Mouse (Mus musculus) gastrocnemius, postnatal 10 days (tissue): ENCODE measurements around the gene Naa15. TPM values are rescaled to one million over a fixed set of nuclear protein-coding genes. Genes with fewer than 3 reads are reported as not detected.
"Not testable (repeated sequence)": the region's sequence is repeated elsewhere in the genome, so short reads cannot be mapped to it uniquely, and the experiment has no call there.

ENCODE experiments used
- DNase-seq: peaks from one replicate; pipeline ENCODE4 v3.0.0; 2021; ENCODE audit warnings: mixed read lengths
- total RNA-seq, 2 experiments: library from RNA; stranded (reverse); gene quantifications; 2 replicates each; pipeline ENCODE4 v1.2.3; 2021

Gene Naa15
- total RNA-seq, 2 experiments from 2014 or later = 48.1 to 52.6 TPM

GRCm38 (mm10) chr3:51393651-51394050 lies 21.3 kb upstream of the Naa15 start:
- no peak for DNase-seq

DNA sequence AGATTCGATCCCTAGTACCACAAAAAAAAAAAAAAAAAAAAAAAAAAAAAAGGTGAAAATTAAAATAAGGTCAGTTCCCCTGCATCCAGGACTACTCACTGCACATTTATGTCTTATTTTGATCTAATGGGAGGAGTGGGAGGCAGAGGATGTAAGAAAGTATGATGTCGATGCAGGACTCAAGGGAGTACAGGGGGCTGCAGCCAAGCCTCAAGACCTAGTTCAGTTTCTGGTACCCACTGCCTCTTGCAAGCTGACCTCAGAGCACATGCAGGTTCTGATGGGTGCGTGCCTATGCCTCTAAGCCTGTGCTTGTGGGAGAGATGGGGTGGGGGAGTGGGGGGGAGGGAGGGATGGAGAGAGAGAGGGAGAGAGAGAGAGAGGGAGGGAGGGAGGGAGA lies 20.1 kb upstream of the Naa15 start:
- DNase-seq = no peak

DNA sequence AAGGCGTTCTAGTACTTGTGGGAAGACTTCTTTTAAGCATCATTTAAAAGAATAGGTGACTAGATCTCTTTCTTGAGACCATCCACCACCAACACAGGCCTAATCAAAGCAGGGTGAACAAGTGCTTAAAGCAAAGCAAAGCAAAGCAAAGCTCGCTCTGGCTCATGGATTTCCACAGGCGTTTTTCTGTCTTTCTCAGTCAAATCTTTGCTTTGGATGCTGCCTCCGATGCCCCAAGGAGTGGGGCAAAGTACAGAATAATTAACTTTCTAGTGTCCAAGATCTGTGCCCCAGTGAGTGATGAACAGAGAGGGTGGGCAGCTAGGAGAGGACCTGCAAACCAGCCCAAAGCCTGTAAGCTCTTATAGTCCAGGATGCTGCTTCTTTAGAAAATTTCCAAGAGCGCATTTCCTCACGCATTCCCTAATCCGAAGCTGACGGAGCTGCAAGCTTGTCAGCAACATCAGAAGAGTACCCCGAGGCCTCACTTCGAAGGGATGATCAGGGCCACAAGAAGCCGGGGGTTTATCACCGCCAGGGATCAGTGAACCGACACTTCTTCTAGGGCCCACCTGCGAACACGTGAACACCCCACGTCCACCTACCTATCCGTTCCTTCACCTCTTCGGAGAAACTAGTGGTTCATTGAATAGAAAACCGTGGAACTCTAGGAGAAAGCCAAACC lies 19.3 kb upstream of the Naa15 start:
- DNase-seq = no peak

- peak; percentile 74 for DNase-seq
Observed at GRCm38 (mm10) chr3:51396219-51397068, 18.5 kb upstream of the Naa15 start, which contains the start of gene Mgarp. Gene Mgarp (minus strand): TSS chr3:51396738.

DNA sequence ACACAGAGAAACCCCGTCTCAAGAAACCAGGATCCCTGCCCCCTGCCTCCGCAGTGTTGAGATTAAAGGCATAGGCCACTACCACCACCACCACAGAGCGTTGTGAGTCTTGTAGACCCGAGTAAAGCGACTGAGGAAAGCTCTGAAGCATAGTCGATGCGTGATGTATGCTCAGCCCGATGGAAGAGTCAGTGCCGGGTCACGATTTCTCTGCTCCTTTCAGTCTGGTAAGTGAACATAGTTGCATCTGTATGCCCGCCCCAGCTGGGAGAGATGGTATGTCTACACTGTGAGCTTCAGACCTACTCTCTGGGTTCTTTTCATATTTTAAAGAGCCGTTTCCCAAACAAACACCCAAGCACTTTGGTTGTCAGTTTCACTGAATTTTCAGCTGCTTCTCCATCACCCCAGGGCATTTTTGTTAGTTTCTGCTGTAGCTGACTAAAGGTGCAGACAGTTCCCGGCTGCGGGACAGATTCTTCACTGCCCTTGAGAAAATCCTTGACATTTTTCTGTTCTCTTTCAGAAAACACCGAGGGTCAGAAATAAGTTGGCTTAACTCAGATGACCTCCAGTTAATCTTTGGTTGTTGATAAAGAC lies 17.1 kb upstream of the Naa15 start:
- no peak for DNase-seq

DNA sequence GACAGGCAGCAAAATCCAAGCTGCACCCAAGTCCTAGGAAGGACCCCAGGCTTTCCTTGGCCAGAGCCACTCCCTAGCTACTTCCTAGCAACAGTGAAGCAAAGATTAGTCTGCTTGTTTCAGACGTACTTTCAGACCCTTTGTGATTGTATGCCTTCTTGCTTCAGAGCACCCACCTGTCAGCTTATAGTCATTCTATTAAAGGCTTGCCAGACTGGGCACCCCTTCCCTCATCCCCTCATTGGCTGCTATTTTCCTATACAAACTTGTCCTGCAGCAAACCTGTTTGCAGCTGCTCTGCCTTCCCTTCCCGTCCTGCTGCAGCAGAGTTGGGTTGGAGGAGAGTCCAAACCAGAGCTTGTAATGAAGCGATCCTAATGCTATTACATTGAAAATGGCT lies 16.3 kb upstream of the Naa15 start:
- no peak for DNase-seq

DNA sequence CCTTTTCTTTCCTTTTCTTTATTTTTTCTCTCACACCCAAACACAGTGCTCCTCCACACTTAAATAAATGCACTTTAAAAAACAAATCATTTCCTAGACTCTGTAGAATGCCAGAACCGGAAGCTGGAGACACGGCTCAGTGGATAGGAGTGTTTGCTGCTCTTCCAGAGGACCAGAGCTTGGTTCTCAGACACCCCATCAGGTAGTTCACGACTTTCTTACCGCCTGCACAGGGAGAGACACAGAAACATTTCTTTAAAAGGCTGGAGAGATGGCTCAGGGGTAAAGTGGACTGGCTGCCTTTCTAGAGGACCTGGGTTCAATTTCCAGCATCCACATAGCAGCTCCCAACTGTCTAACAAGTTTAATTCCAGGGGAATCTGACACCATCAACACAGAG lies 15.4 kb upstream of the Naa15 start:
- no peak for DNase-seq

DNA sequence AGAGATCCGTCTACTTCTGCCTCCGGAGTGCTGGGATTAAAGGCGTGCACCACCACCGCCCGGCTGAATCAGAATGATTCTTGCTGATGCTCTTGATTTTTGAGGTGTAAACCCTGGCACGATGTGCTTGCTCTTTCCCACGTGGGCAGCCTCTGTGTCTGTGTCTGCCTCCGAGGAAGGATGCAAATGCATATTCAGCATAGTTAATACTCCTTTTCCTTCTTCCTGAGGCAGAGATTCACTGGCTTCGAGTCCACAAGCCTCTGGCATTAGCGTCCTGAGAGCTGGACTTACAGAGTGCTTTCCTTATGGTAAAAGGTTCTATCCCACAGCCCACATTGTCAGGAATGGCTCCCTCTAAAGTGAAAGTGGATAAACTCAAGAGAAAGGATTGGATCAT lies 14.3 kb upstream of the Naa15 start:
- no peak for DNase-seq

- not testable (repeated sequence) for DNase-seq
Observed at GRCm38 (mm10) chr3:51402054-51402453, 12.9 kb upstream of the Naa15 start.

DNA sequence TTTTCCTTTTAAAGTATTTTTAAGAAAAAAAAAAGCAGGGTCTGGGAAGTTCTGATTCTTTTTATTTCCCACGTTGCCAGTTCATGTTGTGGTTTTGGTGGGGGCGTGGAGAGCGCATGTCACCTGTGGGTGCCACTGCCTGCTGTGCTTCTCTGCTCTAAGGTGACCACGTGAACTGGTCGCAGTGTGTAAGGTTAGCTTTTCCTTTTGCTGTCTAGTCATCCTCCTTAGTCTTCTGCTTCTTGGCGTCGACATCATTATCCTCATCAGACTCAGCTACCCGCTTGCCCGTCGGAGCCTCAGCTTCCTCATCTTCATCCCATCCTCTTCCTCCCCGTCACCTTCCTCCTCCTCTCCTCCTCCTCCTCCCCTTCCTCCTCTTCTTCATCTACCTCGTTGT lies 12.3 kb upstream of the Naa15 start:
- no peak for DNase-seq

DNA sequence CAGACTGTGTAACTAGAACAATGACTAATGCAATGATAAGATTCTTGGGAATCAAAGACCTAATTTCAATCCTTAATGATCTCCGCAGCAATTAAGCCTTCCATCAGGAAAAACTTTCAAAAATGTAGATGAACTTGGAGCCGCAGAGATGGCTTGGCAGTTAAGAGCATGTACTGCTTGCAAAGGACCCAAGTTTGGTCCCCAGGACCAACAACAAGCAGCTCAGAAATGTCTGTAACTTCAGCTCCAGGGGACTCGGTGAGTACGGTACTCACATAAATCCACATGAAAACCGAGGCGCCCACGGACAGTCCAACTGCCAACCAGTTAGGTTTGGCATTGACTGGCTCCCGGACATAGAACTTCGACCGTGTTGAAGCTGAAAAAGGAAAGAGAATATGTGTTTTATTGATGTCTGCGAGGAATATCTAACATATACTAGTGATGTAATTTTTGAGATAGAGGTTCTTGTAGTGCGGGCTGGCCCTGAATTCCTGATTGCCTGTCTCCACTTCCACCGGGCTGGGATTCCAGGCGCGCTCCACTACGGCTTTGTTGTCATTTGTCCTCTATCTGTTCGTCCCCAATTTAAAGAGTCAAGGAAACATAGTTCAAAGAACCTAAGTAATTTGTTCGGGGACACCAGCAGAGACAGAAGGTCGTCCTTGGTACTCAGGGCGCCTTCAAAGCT lies 6.9 kb upstream of the Naa15 start:
- DNase-seq = no peak

GRCm38 (mm10) chr3:51408561-51409183 lies 6.3 kb upstream of the Naa15 start, which contains the start of gene Ndufc1:
Gene Ndufc1 (minus strand): TSS chr3:51408988.
- DNase-seq = peak; percentile 100

GRCm38 (mm10) chr3:51412457-51412856 lies 2.5 kb upstream of the Naa15 start:
- DNase-seq = no peak

DNA sequence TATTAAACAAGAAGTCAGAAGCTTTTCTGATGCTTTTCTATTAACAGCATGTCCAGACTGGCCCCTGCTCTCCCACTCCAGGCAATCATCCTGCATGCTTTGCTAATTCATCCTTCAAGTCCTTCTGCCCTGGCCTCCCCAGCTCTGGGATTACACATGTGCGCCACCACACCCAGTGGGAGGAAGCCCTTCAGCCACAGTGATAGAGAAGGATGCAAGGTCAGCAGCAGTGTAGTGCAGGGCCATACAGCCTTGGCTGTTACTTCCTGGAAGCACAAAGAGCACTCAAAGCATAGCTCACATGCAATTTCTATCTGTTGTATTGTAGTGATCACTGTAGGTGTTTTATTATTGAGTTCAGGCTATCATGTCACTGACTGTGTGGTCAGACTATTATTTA lies 1.7 kb upstream of the Naa15 start:
- no peak for DNase-seq

DNA sequence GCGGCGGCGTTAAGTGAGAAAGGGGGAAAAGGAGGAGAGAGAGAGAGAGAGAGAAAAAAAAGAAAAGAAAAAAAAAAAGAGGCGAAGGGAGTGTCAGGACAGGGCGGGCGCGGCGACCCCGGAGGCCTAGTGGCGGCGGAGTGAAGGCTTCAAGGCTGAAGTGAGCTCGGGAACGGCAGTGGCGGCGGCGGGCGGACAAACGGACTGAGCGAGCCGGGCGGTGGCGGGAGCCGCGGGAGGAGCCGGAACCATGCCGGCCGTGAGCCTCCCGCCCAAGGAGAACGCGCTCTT lies 1.1 kb downstream of the Naa15 start:
- no peak for DNase-seq

GRCm38 (mm10) chr3:51416364-51417134 lies 1.6 kb downstream of the Naa15 start:
- peak; percentile 60 for DNase-seq

DNA sequence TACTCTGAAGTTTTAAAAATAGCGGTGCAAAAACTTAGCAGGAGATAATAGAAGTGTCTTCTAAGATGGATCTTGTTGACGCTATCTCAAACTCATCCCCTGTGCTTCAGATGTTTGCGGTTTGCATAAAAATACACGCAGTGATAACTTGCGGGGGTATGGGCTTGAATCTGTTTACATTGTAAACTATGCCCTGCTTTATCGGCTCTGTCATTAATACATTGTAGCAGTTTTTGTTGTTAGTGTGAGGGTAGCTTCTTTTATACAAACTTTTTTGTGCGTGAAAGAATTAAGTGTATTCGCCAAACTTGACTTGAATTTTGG lies 2.1 kb downstream of the Naa15 start:
- DNase-seq = no peak

DNA sequence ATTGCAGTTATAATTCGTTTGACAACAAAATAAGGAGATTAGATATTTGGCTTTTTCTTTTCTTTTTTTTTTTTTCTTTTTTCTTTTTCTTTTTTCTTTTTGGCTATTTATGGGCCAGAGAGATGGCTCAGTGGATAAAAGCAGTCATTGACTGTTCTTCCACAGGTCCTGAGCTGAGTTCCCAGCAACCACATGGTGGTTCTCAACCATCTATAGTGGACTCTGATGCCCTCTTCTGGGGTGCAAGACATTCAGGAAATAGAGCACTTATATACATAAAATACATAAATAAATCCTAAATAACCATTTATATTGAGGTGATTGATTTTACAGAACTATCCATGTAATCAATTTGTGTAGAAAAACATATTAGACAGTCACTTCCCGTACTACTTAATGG lies 2.5 kb downstream of the Naa15 start:
- DNase-seq = no peak

DNA sequence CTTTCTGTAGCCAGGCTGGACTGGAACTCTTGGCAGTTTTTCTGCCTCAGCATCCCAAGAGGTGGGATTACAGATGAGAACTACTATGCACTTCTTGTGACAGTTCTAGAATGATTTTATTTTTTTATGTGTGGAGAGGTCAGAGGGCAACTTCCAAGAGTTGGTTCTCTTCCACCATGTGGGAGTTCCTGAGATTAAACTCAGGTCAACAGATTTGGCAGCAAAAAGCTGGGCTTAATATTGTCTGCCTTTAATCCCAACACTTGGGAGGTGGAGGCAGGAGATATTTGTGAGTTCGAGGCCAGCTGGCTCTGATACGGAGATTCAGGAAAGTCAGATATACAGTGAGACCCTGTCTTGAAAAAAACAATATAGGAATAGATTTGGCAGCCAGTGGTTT lies 3.0 kb downstream of the Naa15 start:
- no peak for DNase-seq

- DNase-seq = no peak
Observed at GRCm38 (mm10) chr3:51421921-51422320, 7.0 kb downstream of the Naa15 start.

DNA sequence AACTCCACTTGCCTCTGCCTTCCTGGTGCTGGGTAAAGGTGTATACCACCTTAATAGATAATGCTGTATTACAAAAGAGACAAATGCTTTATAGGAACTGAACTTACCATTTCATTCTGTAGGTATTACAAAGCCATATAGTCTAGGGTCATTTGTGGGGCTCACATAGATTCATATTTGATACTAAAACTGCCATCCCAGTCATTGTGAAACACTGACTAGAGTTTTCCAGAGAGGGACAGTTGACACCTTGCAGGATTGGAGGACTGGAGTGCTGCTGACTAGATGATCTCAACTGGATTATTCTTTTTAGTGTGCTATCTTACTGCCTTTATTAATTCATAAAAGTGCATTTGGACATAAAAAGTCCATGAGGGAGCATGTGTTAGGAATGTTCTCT lies 10.4 kb downstream of the Naa15 start:
- DNase-seq = no peak

DNA sequence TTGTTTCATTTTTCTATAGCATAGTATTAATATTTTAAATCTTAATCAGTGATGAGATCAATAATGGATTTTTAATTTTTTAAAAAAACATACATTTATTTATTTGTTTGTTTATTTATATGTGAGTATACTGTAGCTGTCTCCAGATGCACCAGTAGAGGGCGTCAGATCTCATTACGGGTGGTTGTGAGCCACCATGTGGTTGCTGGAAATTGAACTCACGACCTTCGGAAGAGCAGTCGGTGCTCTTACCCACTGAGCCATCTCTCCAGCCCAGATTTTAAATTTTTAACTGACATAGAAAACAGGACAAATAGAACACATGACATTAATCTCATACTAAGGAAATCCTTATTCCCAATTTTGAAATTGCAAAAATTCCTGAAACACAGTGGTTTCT lies 19.4 kb downstream of the Naa15 start:
- DNase-seq = not testable (repeated sequence)
